Mouse (Mus musculus) forebrain, embryonic 15.5 days (tissue): ENCODE measurements at regions not wholly inside any gene's neighbourhood (a gene's known extent, or its start where the extent isn't known, plus 50 kb on each side); places are given as distances from the start of the nearest gene placed in this dataset.

Source experiments
- ATAC-seq: fragments of 200-750 bp; cut with Nextera tagmentation; replicated peaks from 2 replicates; pipeline ENCODE4 v1.8.0; 2017; ENCODE audit warnings: mild to moderate bottlenecking, moderate TSS enrichment, moderate library complexity
- H3K27ac ChIP-seq: fragments of 300-500 bp; sonication (generic); replicated peaks from 2 replicates; pipeline ENCODE4 v1.5.1; 2015; ENCODE audit warnings: mild to moderate bottlenecking, inconsistent platforms
- H3K27me3 ChIP-seq: fragments of 300-500 bp; sonication (generic); 2 replicates; pipeline ENCODE4 v1.6.1; 2015; ENCODE audit warnings: inconsistent platforms
- H3K36me3 ChIP-seq: fragments of 300-500 bp; sonication (generic); 2 replicates; pipeline ENCODE4 v1.6.1; 2015; ENCODE audit warnings: mild to moderate bottlenecking, inconsistent platforms
- H3K4me1 ChIP-seq: fragments of 300-500 bp; sonication (generic); 2 replicates; pipeline ENCODE4 v1.6.1; 2015; ENCODE audit warnings: inconsistent platforms
- H3K4me2 ChIP-seq: fragments of 300-500 bp; sonication (generic); replicated peaks from 2 replicates; pipeline ENCODE4 v1.6.1; 2015; ENCODE audit warnings: mild to moderate bottlenecking, inconsistent platforms
- H3K4me3 ChIP-seq: fragments of 300-500 bp; sonication (generic); 2 replicates; pipeline ENCODE4 v1.5.1; 2015; ENCODE audit warnings: mild to moderate bottlenecking, inconsistent platforms
- H3K9ac ChIP-seq: fragments of 300-500 bp; sonication (generic); replicated peaks from 2 replicates; pipeline ENCODE4 v1.6.1; 2015; ENCODE audit warnings: mild to moderate bottlenecking, inconsistent platforms
- H3K9me3 ChIP-seq: fragments of 300-500 bp; sonication (generic); 2 replicates; pipeline ENCODE4 v1.6.1; 2016; ENCODE audit warnings: inconsistent platforms
- WGBS: fragments of 180-500 bp; shearing (Covaris S2); methylation state at CpG from one replicate; pipeline ENCODE4 v1.1.7; 2015; ENCODE audit warnings: mixed read lengths; 5-methylcytosine and 5-hydroxymethylcytosine counted together

- Histone ChIP-seq H3K27ac (no peak overlapping the region), H3K4me3 (no peak overlapping the region), H3K27me3 (no peaks in the 10 kb centered on the region), H3K36me3 (no peaks in the 10 kb centered on the region), H3K4me2 (no peak overlapping the region), H3K4me1 (no peaks in the 10 kb centered on the region), H3K9ac (no peak overlapping the region), H3K9me3 (no peaks in the 10 kb centered on the region)
- no peak for ATAC-seq
- WGBS: 84% methylated on average over 2 of the region's 2 CpGs
Observed at GRCm38 (mm10) chr16:86355036-86355435, 453.4 kb upstream of the Adamts5 start.

- H3K4me3 ChIP-seq: no peak overlapping the region
Observed at GRCm38 (mm10) chr16:86347753-86348152, 446.1 kb upstream of the Adamts5 start.

GRCm38 (mm10) chr16:86346916-86347315, 445.3 kb upstream of the Adamts5 start:
- H3K4me1 ChIP-seq: no peaks in the 10 kb centered on the region
- no peaks in the 10 kb centered on the region for H3K27me3 ChIP-seq
- no peaks in the 10 kb centered on the region for H3K9me3 ChIP-seq
- no peak overlapping the region for H3K4me2 ChIP-seq
- no peaks in the 10 kb centered on the region for H3K36me3 ChIP-seq
- H3K4me3 ChIP-seq: no peak overlapping the region
- no peak overlapping the region for H3K9ac ChIP-seq
- WGBS: 78% methylated on average over 3 of the region's 3 CpGs
- ATAC-seq: no peak
- H3K27ac ChIP-seq: no peak overlapping the region

More at GRCm38 (mm10) chr16:86347753-86348152, 446.1 kb upstream of the Adamts5 start:
- no peaks in the 10 kb centered on the region for H3K4me1 ChIP-seq
- H3K36me3 ChIP-seq: no peaks in the 10 kb centered on the region
- H3K4me2 ChIP-seq: no peak overlapping the region
- WGBS: 90% methylated on average over 5 of the region's 5 CpGs
- no peak overlapping the region for H3K27ac ChIP-seq
- no peak for ATAC-seq
- no peak overlapping the region for H3K9ac ChIP-seq
- H3K27me3 ChIP-seq: no peaks in the 10 kb centered on the region
- H3K9me3 ChIP-seq: no peaks in the 10 kb centered on the region

GRCm38 (mm10) chr16:86340311-86340710, 438.7 kb upstream of the Adamts5 start:
- no peaks in the 10 kb centered on the region for H3K36me3 ChIP-seq
- H3K4me3 ChIP-seq: no peak overlapping the region
- 78% methylated on average over 2 of the region's 2 CpGs for WGBS
- no peak overlapping the region for H3K4me2 ChIP-seq
- H3K9me3 ChIP-seq: no peaks in the 10 kb centered on the region
- H3K27ac ChIP-seq: no peak overlapping the region
- ATAC-seq: no peak
- no peaks in the 10 kb centered on the region for H3K27me3 ChIP-seq
- no peaks in the 10 kb centered on the region for H3K4me1 ChIP-seq
- no peak overlapping the region for H3K9ac ChIP-seq

- Histone ChIP-seq H3K27me3 (no peaks in the 10 kb centered on the region), H3K36me3 (no peaks in the 10 kb centered on the region), H3K4me2 (no peak overlapping the region), H3K4me3 (no peak overlapping the region), H3K9ac (no peak overlapping the region), H3K27ac (no peak overlapping the region), H3K9me3 (no peaks in the 10 kb centered on the region), H3K4me1 (no peaks in the 10 kb centered on the region)
- no peak for ATAC-seq
- WGBS: 69% methylated on average over 2 of the region's 2 CpGs
Observed at GRCm38 (mm10) chr16:86325406-86325805, 423.8 kb upstream of the Adamts5 start.

GRCm38 (mm10) chr16:86318898-86319297, 417.3 kb upstream of the Adamts5 start:
- Histone ChIP-seq H3K9me3 (no peaks in the 10 kb centered on the region), H3K4me1 (no peaks in the 10 kb centered on the region), H3K4me3 (no peak overlapping the region), H3K36me3 (no peaks in the 10 kb centered on the region), H3K27me3 (no peaks in the 10 kb centered on the region), H3K9ac (no peak overlapping the region), H3K27ac (no peak overlapping the region), H3K4me2 (no peak overlapping the region)
- ATAC-seq: no peak
- WGBS: 71% methylated on average over 2 of the region's 2 CpGs

- H3K36me3 ChIP-seq: no peaks in the 10 kb centered on the region
- no peak overlapping the region for H3K4me3 ChIP-seq
- H3K9ac ChIP-seq: no peak overlapping the region
- WGBS: 51% methylated on average over 2 of the region's 2 CpGs
- peak; percentile 78 for ATAC-seq
- no peak overlapping the region for H3K27ac ChIP-seq
- no peaks in the 10 kb centered on the region for H3K9me3 ChIP-seq
- no peaks in the 10 kb centered on the region for H3K27me3 ChIP-seq
- no peak overlapping the region for H3K4me2 ChIP-seq
- no peaks in the 10 kb centered on the region for H3K4me1 ChIP-seq
Observed at GRCm38 (mm10) chr16:86309696-86310095, 408.1 kb upstream of the Adamts5 start.

- Histone ChIP-seq H3K4me2 (no peak overlapping the region), H3K27me3 (no peaks in the 10 kb centered on the region), H3K9me3 (no peaks in the 10 kb centered on the region), H3K36me3 (no peaks in the 10 kb centered on the region), H3K4me3 (no peak overlapping the region), H3K27ac (no peak overlapping the region), H3K9ac (no peak overlapping the region), H3K4me1 (no peaks in the 10 kb centered on the region)
- WGBS: 95% methylated on average over 2 of the region's 2 CpGs
- ATAC-seq: no peak
Observed at GRCm38 (mm10) chr16:86303869-86304268, 402.2 kb upstream of the Adamts5 start.

GRCm38 (mm10) chr16:86302451-86303145, 401.0 kb upstream of the Adamts5 start:
- Histone ChIP-seq H3K27me3 (no peaks in the 10 kb centered on the region), H3K4me2 (no peak overlapping the region), H3K9ac (no peak overlapping the region), H3K4me3 (no peak overlapping the region), H3K36me3 (no peaks in the 10 kb centered on the region), H3K27ac (no peak overlapping the region), H3K4me1 (no peaks in the 10 kb centered on the region), H3K9me3 (no peaks in the 10 kb centered on the region)
- ATAC-seq: no peak
- WGBS: 68% methylated on average over 3 of the region's 3 CpGs

- no peaks in the 10 kb centered on the region for H3K4me1 ChIP-seq
- H3K27ac ChIP-seq: no peak overlapping the region
- H3K36me3 ChIP-seq: no peaks in the 10 kb centered on the region
- H3K9me3 ChIP-seq: no peaks in the 10 kb centered on the region
- 79% methylated on average over 2 of the region's 2 CpGs for WGBS
- no peak overlapping the region for H3K4me3 ChIP-seq
- ATAC-seq: no peak
- H3K27me3 ChIP-seq: no peaks in the 10 kb centered on the region
- no peak overlapping the region for H3K4me2 ChIP-seq
- no peak overlapping the region for H3K9ac ChIP-seq
Observed at GRCm38 (mm10) chr16:86294436-86294835, 392.8 kb upstream of the Adamts5 start.

GRCm38 (mm10) chr16:86281326-86281725, 379.7 kb upstream of the Adamts5 start:
- Histone ChIP-seq H3K36me3 (no peaks in the 10 kb centered on the region), H3K4me3 (no peak overlapping the region)
- WGBS: 92% methylated on average over 2 of the region's 2 CpGs

GRCm38 (mm10) chr16:86277031-86277430, 375.4 kb upstream of the Adamts5 start:
- no peaks in the 10 kb centered on the region for H3K27me3 ChIP-seq
- WGBS: 51% methylated on average over 1 of the region's 1 CpGs
- H3K4me1 ChIP-seq: no peaks in the 10 kb centered on the region
- no peak for ATAC-seq
- H3K27ac ChIP-seq: no peak overlapping the region
- H3K4me2 ChIP-seq: no peak overlapping the region
- no peaks in the 10 kb centered on the region for H3K9me3 ChIP-seq
- H3K9ac ChIP-seq: no peak overlapping the region
- H3K36me3 ChIP-seq: no peaks in the 10 kb centered on the region
- H3K4me3 ChIP-seq: no peak overlapping the region

More at GRCm38 (mm10) chr16:86281326-86281725, 379.7 kb upstream of the Adamts5 start:
- Histone ChIP-seq H3K9me3 (no peaks in the 10 kb centered on the region), H3K27ac (no peak overlapping the region), H3K9ac (no peak overlapping the region), H3K4me1 (no peaks in the 10 kb centered on the region), H3K4me2 (no peak overlapping the region), H3K27me3 (no peaks in the 10 kb centered on the region)
- no peak for ATAC-seq

- Histone ChIP-seq H3K27me3 (no peaks in the 10 kb centered on the region), H3K9me3 (no peaks in the 10 kb centered on the region), H3K4me2 (no peak overlapping the region), H3K36me3 (no peaks in the 10 kb centered on the region), H3K9ac (no peak overlapping the region), H3K4me1 (no peaks in the 10 kb centered on the region), H3K4me3 (no peak overlapping the region), H3K27ac (no peak overlapping the region)
- ATAC-seq: no peak
- WGBS: 56% methylated on average over 8 of the region's 8 CpGs
Observed at GRCm38 (mm10) chr16:86261612-86262011, 360.0 kb upstream of the Adamts5 start.
